Mouse (Mus musculus) gonadal fat pad, adult 2 months (tissue): ENCODE data around the gene Abhd13. TPM values are rescaled to one million over a fixed set of nuclear protein-coding genes. Genes with fewer than 3 reads are reported as not detected.

Experiments
- DNase-seq: peaks from one replicate; pipeline ENCODE4 v3.0.0-alpha.2; 2012; ENCODE audit warnings: low read depth
- polyA plus RNA-seq: library from polyadenylated mRNA; depleted of rRNA; stranded (reverse); fragments of >200 nt; gene quantifications from 2 replicates; pipeline ENCODE4 v1.2.3, GENCODE M21; 2012; rRNA removed

Abhd13 gene
- 8.9 and 9.9 TPM in 2 replicates for polyA plus RNA-seq

GRCm38 (mm10) chr8:9977573-9978314 lies at the start of gene Abhd13, which contains the start of gene Lig4:
Gene Abhd13 (plus strand): TSS chr8:9977707.
Gene Lig4 (minus strand): TSS chr8:9977686.
- DNase-seq, result peak; percentile 70

- no peak for DNase-seq
These were observed 47.6 kb upstream of the Abhd13 start for GRCm38 (mm10) chr8:9929746-9930445.

- no peak for DNase-seq
These were observed 44.8 kb upstream of the Abhd13 start for GRCm38 (mm10) chr8:9932711-9933110.

- DNase-seq, result no peak
These were observed 42.5 kb upstream of the Abhd13 start for GRCm38 (mm10) chr8:9934891-9935565.

- no peak for DNase-seq
These were observed 41.9 kb upstream of the Abhd13 start for GRCm38 (mm10) chr8:9935574-9935973.

GRCm38 (mm10) chr8:9949134-9949890 lies 28.2 kb upstream of the Abhd13 start:
- no peak for DNase-seq

- DNase-seq, result no peak
These were observed 19.2 kb upstream of the Abhd13 start for GRCm38 (mm10) chr8:9958338-9958737.

GRCm38 (mm10) chr8:9959919-9960318 lies 17.6 kb upstream of the Abhd13 start:
- DNase-seq, result no peak

- no peak for DNase-seq
These were observed 5.6 kb upstream of the Abhd13 start for GRCm38 (mm10) chr8:9971866-9972265.

GRCm38 (mm10) chr8:9975276-9975675 lies 2.2 kb upstream of the Abhd13 start:
- DNase-seq, result no peak

- DNase-seq, result peak; percentile 77
These were observed 1.5 kb upstream of the Abhd13 start for GRCm38 (mm10) chr8:9975898-9976611.

GRCm38 (mm10) chr8:9977016-9977415 lies 491 bp upstream of the Abhd13 start:
- DNase-seq, result no peak

- DNase-seq, result no peak
These were observed 1.1 kb downstream of the Abhd13 start for GRCm38 (mm10) chr8:9978475-9979230.

GRCm38 (mm10) chr8:9979746-9980145 lies 2.2 kb downstream of the Abhd13 start:
- no peak for DNase-seq

GRCm38 (mm10) chr8:9980188-9980587 lies 2.7 kb downstream of the Abhd13 start:
- DNase-seq, result no peak

- no peak for DNase-seq
These were observed 26.6 kb downstream of the Abhd13 start for GRCm38 (mm10) chr8:10004115-10004514.

- DNase-seq, result no peak
These were observed 28.9 kb downstream of the Abhd13 start, which contains the start of gene Tnfsf13b for GRCm38 (mm10) chr8:10006156-10006985. Gene Tnfsf13b (plus strand): TSS chr8:10006467.

GRCm38 (mm10) chr8:10006986-10007659 lies 29.6 kb downstream of the Abhd13 start:
- no peak for DNase-seq

GRCm38 (mm10) chr8:10007660-10008028 lies 30.1 kb downstream of the Abhd13 start:
- DNase-seq, result no peak
